Mouse (Mus musculus) liver, adult (tissue): Measurements from ENCODE around the gene Gdap2.

Experiments
- GATA4 ChIP-seq: IDR thresholded peaks from 2 replicates; pipeline ENCODE4 v1.6.1; 2014; ENCODE audit warnings: mild to moderate bottlenecking, low read length; ENCODE audit not compliant: insufficient replicate concordance

Gdap2 gene

GRCm38 (mm10) chr3:100225326-100225959 is 63.3 kb downstream of the Gdap2 start:
- TF ChIP-seq GATA4 = no peak

GRCm38 (mm10) chr3:100227509-100227908 is 65.3 kb downstream of the Gdap2 start:
- no peak for TF ChIP-seq GATA4

GRCm38 (mm10) chr3:100228981-100229380 is 66.8 kb downstream of the Gdap2 start:
- no peak for TF ChIP-seq GATA4

- TF ChIP-seq GATA4 = no peak
These were observed 74.7 kb downstream of the Gdap2 start for GRCm38 (mm10) chr3:100236725-100237436.

GRCm38 (mm10) chr3:100242230-100242629 is 80.0 kb downstream of the Gdap2 start:
- TF ChIP-seq GATA4 = no peak

- no peak for TF ChIP-seq GATA4
These were observed 84.2 kb downstream of the Gdap2 start for GRCm38 (mm10) chr3:100246286-100246825.
